In genomic region chr14:98173831-98174230, GRCm38 (mm10) we compare ENCODE assay signal across 16 mouse cellular contexts. TPM values are rescaled to one million over a fixed set of nuclear protein-coding genes. Genes with fewer than 3 reads are reported as not detected.
"Had no signal": no experiment of that assay in that cellular context is flagged by ENCODE, and none has a peak within 500 bp of the region (broad histone marks: within the 10 kb centered on the region; RNA-seq: fewer than 3 reads in every experiment).

No protein-coding gene starts in this region.

- H3K9me3 ChIP-seq: limb, embryonic 15.5 days; liver, embryonic 12.5 days; midbrain, embryonic 10.5 days; neural tube, embryonic 12.5 days; stomach, embryonic 15.5 days had no signal

- H3K4me3 ChIP-seq: limb, embryonic 15.5 days; liver, embryonic 12.5 days; midbrain, embryonic 10.5 days; myocyte; neural tube, embryonic 12.5 days; stomach, embryonic 15.5 days had no signal

- DNase-seq: kidney, adult 8-10 months; kidney, postnatal 36 days; layer of hippocampus, adult 9-11 months; layer of hippocampus, postnatal 36 days; lung, embryonic 14.5 days; lung, postnatal 10 days; lung, postnatal 4 days; right cerebral cortex, postnatal 14 days; thymus, adult 2 months; thymus, postnatal 25 days had no signal

- H3K4me1 ChIP-seq: liver, embryonic 12.5 days; stomach, embryonic 15.5 days had no signal

- H3K27ac ChIP-seq: limb, embryonic 15.5 days; liver, embryonic 12.5 days; midbrain, embryonic 10.5 days; neural tube, embryonic 12.5 days; stomach, embryonic 15.5 days had no signal

- H3K36me3 ChIP-seq: limb, embryonic 15.5 days; liver, embryonic 12.5 days; midbrain, embryonic 10.5 days; neural tube, embryonic 12.5 days; stomach, embryonic 15.5 days had no signal

- H3K27me3 ChIP-seq: limb, embryonic 15.5 days; neural tube, embryonic 12.5 days; stomach, embryonic 15.5 days had no signal

- H3K4me2 ChIP-seq: limb, embryonic 15.5 days; liver, embryonic 12.5 days; lung, embryonic 14.5 days; neural tube, embryonic 12.5 days; stomach, embryonic 15.5 days had no signal

- ATAC-seq: liver, embryonic 12.5 days had no signal

- H3K9ac ChIP-seq: limb, embryonic 15.5 days; liver, embryonic 12.5 days; lung, embryonic 14.5 days; neural tube, embryonic 12.5 days; stomach, embryonic 15.5 days had no signal

RNA-seq across cellular contexts. Expression of gene Dach1, which starts 4.3 kb away (rescaled TPM):
- polyA plus RNA-seq: myocyte had no signal
